Mouse (Mus musculus): ENCODE data around the gene Bloc1s4.

DNA sequence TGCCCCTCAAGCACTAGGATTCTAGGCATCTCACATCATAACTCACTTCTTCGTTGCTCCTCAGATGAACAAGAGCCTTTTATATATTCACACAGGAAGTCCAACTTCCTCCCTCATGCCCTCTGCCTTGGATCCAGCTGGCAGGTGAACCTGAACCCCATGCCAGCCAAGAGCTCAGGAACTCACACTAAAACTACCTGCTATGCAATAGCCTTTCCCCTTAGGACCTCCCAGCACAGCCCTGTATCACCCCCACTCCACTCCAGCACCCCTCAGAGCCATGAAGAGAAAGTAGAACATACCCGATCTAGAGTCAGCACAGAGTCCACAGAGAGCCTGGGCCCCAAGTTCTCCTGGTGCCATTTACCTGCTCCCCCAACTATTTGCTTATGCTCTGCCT, 21.3 kb downstream of the Bloc1s4 start:
- TF ChIP-seq CTCF (IDR thresholded peaks at IDR 0.05; ENCODE audit: extremely low read depth, insufficient read depth, insufficient read length, insufficient replicate concordance), result no peak
- TF ChIP-seq POLR2A (IDR thresholded peaks at IDR 0.05; ENCODE audit: low read depth, low read length), result no peak
